Mouse (Mus musculus) T-helper 17 cell (primary cell): ENCODE measurements around the gene Dag1.

Experiments
- in situ Hi-C, 2 experiments: fragments of 300-600 bp; cut with MboI, MseI; formaldehyde crosslinking; loops; 1 replicate in 1 of 2; 2 replicates in 1 of 2; pipeline ENCODE4 v1.15.1; 2025; ENCODE audit warnings: high pct_unique_total_duplicates in 2 of 2

Gene Dag1

DNA sequence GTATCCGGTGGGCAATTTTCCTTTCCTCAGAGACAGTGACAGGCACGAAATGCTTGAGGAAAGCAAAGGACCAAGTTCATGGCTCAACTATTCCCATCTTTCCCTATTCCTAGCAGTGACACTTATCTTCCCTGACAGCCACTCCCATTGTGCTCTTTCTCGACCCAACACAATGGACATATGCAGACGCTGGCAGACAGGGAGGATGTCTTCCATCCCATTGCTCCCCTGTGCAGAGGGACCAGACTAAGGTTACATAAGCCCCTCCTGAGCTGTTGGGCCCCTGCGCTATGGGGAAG is 74.3 kb downstream of the Dag1 start:
- in situ Hi-C loops: no loop called here

GRCm38 (mm10) chr9:108189023-108189422 is 74.7 kb downstream of the Dag1 start:
- in situ Hi-C loops: no loop called here

DNA sequence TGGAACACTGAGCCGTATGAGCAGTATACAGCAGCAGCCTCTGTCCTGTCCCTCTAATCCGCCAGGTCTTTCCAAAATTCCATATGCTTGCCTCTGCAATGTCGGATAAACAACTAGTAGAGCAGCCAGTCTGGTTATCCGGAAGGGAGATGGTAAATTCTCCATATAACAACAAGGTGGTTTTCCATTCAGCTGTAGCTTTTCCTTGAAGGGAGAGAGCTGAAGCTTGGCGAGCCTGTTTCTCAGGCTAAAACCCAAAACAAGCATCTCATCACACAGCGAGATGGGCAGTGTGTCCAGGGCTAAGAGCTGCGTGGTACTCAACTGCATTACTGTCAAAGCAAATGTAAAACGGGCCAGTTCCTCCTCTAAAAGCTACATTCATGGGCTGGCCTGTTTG is 75.2 kb downstream of the Dag1 start:
- in situ Hi-C loops: no loop called here

- in situ Hi-C loops: no loop called here
These were observed 76.1 kb downstream of the Dag1 start for GRCm38 (mm10) chr9:108187616-108188015.

DNA sequence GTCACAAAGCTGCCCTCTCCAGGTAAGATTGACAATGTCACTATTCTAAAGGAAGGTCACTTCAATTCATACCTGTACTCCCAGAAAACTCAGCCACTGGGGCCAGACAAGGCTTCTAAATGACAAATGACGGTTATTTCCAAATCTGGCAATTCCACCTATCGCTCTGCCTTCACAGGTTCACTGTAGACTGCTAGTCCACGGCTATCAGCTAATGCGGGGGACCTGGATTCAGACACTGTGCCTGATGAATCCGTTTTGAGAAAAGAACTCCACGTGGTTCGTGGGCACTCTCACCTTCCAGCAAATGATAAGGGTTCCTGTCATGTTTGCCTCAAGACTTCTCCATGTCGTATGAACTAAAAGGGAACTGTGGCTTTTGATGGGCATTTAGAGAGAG is 78.0 kb downstream of the Dag1 start:
- in situ Hi-C loops: no loop called here

- in situ Hi-C loops: no loop called here
These were observed 80.2 kb downstream of the Dag1 start for GRCm38 (mm10) chr9:108183531-108183994.

DNA sequence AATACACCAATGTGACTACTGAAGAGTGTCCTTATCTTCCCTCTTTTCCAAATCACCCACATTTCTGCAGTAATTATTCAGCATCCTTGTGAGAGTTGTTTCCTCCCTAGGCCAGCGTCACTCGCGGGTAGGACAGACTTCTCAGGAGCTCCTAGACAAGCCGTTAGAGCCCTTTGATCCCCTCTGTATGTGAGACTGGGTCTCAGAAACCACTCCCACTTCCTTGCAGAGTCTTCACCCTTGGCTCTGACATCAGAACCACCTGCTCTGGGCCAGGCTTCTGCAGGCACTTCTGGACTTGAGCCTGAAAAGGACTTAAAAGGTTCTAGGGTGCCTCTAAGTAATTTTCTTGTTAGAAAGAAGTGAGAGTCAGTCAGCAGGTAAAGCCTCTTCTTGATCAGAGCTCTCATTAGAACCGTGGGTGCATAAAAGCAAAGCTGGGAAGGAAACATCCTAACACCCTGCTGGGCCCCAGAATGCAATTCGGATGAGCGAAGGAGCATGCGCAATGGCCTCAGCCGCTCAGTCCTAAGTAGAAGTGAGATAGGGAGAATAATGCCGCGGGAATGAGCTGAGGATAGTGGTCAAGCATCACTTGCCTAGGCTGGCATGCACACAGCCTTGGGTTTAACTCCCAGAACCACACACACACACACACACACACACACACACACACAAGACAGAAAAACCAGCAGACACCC is 80.8 kb downstream of the Dag1 start:
- in situ Hi-C loops: no loop called here

- in situ Hi-C loops: no loop called here
These were observed 85.4 kb downstream of the Dag1 start for GRCm38 (mm10) chr9:108178391-108178790.

GRCm38 (mm10) chr9:108175116-108175838 is 88.5 kb downstream of the Dag1 start:
- in situ Hi-C loops: no loop called here

DNA sequence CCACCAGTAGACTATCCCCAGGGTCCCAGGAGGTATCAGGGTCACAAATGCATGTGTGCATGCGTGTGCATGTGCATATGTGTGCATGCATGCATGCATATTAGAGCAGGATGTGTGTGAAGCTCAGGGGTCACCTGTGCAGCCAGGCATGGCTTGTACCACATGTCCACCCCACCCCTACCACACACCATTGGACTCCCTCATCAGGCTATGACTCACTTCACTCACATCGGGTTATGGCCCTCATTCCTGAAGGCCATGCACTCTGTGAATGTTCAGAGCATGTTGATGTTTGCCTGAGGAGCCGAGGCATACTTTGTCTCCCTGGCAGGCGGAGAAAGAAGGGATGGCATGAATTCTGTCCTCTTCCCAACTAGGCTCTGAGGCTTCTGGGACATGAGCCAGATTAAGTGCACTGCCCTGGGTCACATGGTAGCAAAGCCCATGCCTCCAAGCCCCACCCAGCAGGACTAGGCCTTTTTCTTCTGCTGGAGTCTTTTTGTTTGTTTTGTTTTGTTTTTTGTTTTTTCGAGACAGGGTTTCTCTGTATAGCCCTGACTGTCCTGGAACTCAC is 90.9 kb downstream of the Dag1 start:
- in situ Hi-C loops: no loop called here

DNA sequence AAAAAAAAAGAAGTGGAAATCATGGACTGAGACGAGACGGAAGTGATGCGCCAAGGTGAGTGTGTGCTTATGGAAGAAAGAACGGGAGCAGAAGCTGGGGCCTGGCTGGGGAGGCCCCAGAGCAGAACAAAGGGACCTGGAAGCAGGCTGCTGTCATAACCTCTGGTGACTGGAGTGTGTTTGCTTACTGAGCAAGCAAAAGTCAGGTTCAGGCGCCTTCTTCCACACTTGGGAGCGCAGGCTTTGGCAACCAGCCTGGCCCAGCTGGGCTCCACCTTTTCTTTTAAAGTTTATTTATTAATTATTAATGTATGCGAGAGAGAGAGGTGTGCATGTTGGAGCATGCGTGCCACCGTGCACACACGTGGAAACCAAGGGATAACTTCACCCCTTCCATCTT is 94.0 kb downstream of the Dag1 start:
- in situ Hi-C loops: no loop called here

- in situ Hi-C loops: no loop called here
These were observed 98.6 kb downstream of the Dag1 start for GRCm38 (mm10) chr9:108165143-108165542.

- in situ Hi-C loops: no loop called here
These were observed 100.0 kb downstream of the Dag1 start for GRCm38 (mm10) chr9:108163646-108164284.

DNA sequence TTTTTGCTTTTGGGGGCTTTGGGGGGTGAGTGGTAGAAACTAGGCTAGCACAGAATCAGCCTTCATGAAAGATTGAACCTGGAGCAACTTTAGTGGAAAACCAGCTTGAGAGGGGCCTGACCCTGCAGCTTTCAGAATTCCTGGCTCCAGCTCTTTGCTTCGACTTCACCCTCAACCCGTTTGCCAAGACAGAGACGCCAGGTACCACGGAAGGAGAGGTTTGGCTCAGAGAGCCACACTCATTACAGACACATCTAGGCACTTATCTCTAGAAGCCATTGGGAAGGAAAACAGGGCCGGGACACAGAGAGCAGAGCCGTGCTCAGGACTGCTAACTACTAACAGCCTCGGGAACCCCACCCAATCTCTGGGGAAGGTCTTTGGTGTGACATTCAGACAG is 105.9 kb downstream of the Dag1 start:
- in situ Hi-C loops: no loop called here

GRCm38 (mm10) chr9:108157451-108157850 is 106.3 kb downstream of the Dag1 start:
- in situ Hi-C loops: no loop called here

DNA sequence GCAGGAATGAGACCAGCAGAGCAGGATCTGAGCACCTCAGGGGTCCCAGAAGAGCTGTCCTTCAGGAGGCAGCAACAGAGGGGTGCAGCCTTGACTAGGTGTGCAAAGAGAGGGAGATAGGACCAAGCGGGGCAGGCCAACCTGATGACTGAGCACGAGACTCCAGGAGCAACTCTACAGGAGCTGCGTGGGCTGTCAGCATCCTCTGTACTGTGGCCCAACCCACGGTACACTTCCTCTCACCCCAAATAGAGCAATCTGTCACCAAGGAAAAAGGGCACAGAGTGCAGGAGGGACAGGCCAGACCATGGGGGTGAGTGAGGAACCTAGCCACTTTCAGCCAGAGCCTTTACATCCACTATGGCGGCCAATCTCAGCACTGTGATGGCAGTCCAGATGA is 107.0 kb downstream of the Dag1 start:
- in situ Hi-C loops: no loop called here

GRCm38 (mm10) chr9:108154814-108155213 is 108.9 kb downstream of the Dag1 start:
- in situ Hi-C loops: no loop called here
